Mouse (Mus musculus) kidney, postnatal 25 days (tissue): ENCODE measurements at regions not wholly inside any gene's neighbourhood (a gene's known extent, or its start where the extent isn't known, plus 50 kb on each side); places are given as distances from the start of the nearest gene placed in this dataset.

Experiments
- DNase-seq, 2 experiments: peaks; one replicate each; pipeline ENCODE4 v3.0.0; 2021; ENCODE audit warnings: mixed read lengths in 2 of 2

- DNase-seq = peak; percentile 82 to 87
Observed at GRCm38 (mm10) chr1:52302557-52302956, 69.5 kb upstream of the Gls start.

GRCm38 (mm10) chr1:52301266-52301665 lies 68.2 kb upstream of the Gls start:
- DNase-seq = peak in 1 of 2 experiments; percentile 46

- DNase-seq = no peak
Observed at GRCm38 (mm10) chr1:52299559-52299958, 66.5 kb upstream of the Gls start.

GRCm38 (mm10) chr1:52298336-52298735 lies 65.3 kb upstream of the Gls start:
- no peak for DNase-seq

- DNase-seq = no peak
Observed at GRCm38 (mm10) chr1:52296178-52296577, 63.1 kb upstream of the Gls start.

- DNase-seq = no peak
Observed at GRCm38 (mm10) chr1:52294521-52294920, 61.5 kb upstream of the Gls start.

- DNase-seq = peak; percentile 58 to 74
Observed at GRCm38 (mm10) chr1:52293393-52294099, 60.5 kb upstream of the Gls start.
